Mouse (Mus musculus): ENCODE measurements around the gene 9230104L09Rik. TPM values are rescaled to one million over a fixed set of nuclear protein-coding genes. Genes with fewer than 3 reads are reported as not detected.

The 9230104L09Rik gene
- polyA plus RNA-seq (2015; fragmentation: Nextera tagmentation; extraction: Ambion mirVana): not detected in 2 replicates

- no peak within 1 kb of the TSS for H3K9ac ChIP-seq (ENCODE audit: low read length)
- no peaks in the 10 kb centered on the region for H3K36me3 ChIP-seq (ENCODE audit: control insufficient read depth, insufficient read depth, low read length)
- DNase-seq (ENCODE audit: low spot score): no peak
- H3K27ac ChIP-seq (replicated peaks): no peak within 1 kb of the TSS
- H3K4me2 ChIP-seq (replicated peaks; ENCODE audit: low read depth): no peak within 1 kb of the TSS
- no peak for TF ChIP-seq CTCF (IDR thresholded peaks at IDR 0.05; ENCODE audit: low read depth)
- no peak for TF ChIP-seq EP300 (optimal IDR thresholded peaks at IDR 0.05)
- no peak within 1 kb of the TSS for H3K4me3 ChIP-seq (ENCODE audit: low read depth, low read length)
- H3K9me3 ChIP-seq (ENCODE audit: control insufficient read depth, low read length): no peaks in the 10 kb centered on the region
- 42% methylated on average over 2 of the region's 2 CpGs for WGBS
- ATAC-seq (ENCODE audit: low FRiP score, low TSS enrichment): no peak
- H3K27me3 ChIP-seq (ENCODE audit: control insufficient read depth, insufficient read depth, low read length): no peaks in the 10 kb centered on the region
- H3K4me1 ChIP-seq (replicated peaks; ENCODE audit: control insufficient read depth, insufficient read depth): no peaks in the 10 kb centered on the region
Measured at GRCm38 (mm10) chr2:148864966-148865365, at the start of gene 9230104L09Rik. 9230104L09Rik (minus strand) TSS chr2:148865038.

GRCm38 (mm10) chr2:148902286-148902685, 37.4 kb upstream of the 9230104L09Rik start:
- DNase-seq (ENCODE audit: low spot score) (peak; percentile 53), ATAC-seq (ENCODE audit: low FRiP score, low TSS enrichment) (peak; percentile 73; the same call in 1 of the 2 replicates)
- WGBS: 12% methylated on average over 5 of the region's 5 CpGs
- H3K9me3 ChIP-seq (ENCODE audit: control insufficient read depth, low read length): no peaks in the 10 kb centered on the region
- H3K27me3 ChIP-seq (ENCODE audit: control insufficient read depth, insufficient read depth, low read length): no peaks in the 10 kb centered on the region
- TF ChIP-seq EP300 (optimal IDR thresholded peaks at IDR 0.05) (no peak), CTCF (IDR thresholded peaks at IDR 0.05; ENCODE audit: low read depth) (peak; percentile 85)
- no peaks in the 10 kb centered on the region for H3K36me3 ChIP-seq (ENCODE audit: control insufficient read depth, insufficient read depth, low read length)
- H3K4me2 ChIP-seq (replicated peaks; ENCODE audit: low read depth): peak overlapping the region; percentile 34; the same call in 1 of the 2 replicates
- no peak overlapping the region for H3K4me3 ChIP-seq (ENCODE audit: low read depth, low read length)
- H3K27ac ChIP-seq (replicated peaks): no peak overlapping the region
- H3K9ac ChIP-seq (ENCODE audit: low read length): no peak overlapping the region
- H3K4me1 ChIP-seq (replicated peaks; ENCODE audit: control insufficient read depth, insufficient read depth): no peaks in the 10 kb centered on the region

GRCm38 (mm10) chr2:148900305-148900704, 35.5 kb upstream of the 9230104L09Rik start:
- no peaks in the 10 kb centered on the region for H3K9me3 ChIP-seq (ENCODE audit: control insufficient read depth, low read length)
- ATAC-seq (ENCODE audit: low FRiP score, low TSS enrichment) (no peak), DNase-seq (ENCODE audit: low spot score) (no peak)
- 63% methylated on average over 4 of the region's 4 CpGs for WGBS
- H3K4me1 ChIP-seq (replicated peaks; ENCODE audit: control insufficient read depth, insufficient read depth): no peaks in the 10 kb centered on the region
- no peak overlapping the region for H3K4me3 ChIP-seq (ENCODE audit: low read depth, low read length)
- no peaks in the 10 kb centered on the region for H3K27me3 ChIP-seq (ENCODE audit: control insufficient read depth, insufficient read depth, low read length)
- no peak overlapping the region for H3K9ac ChIP-seq (ENCODE audit: low read length)
- no peak overlapping the region for H3K4me2 ChIP-seq (replicated peaks; ENCODE audit: low read depth)
- no peak overlapping the region for H3K27ac ChIP-seq (replicated peaks)
- H3K36me3 ChIP-seq (ENCODE audit: control insufficient read depth, insufficient read depth, low read length): no peaks in the 10 kb centered on the region
- TF ChIP-seq EP300 (optimal IDR thresholded peaks at IDR 0.05) (no peak), CTCF (IDR thresholded peaks at IDR 0.05; ENCODE audit: low read depth) (no peak)

- no peak for ATAC-seq (ENCODE audit: low FRiP score, low TSS enrichment)
Measured at GRCm38 (mm10) chr2:148896219-148896618, 31.4 kb upstream of the 9230104L09Rik start.

GRCm38 (mm10) chr2:148893107-148893506, 28.3 kb upstream of the 9230104L09Rik start:
- no peaks in the 10 kb centered on the region for H3K36me3 ChIP-seq (ENCODE audit: control insufficient read depth, insufficient read depth, low read length)
- H3K4me3 ChIP-seq (ENCODE audit: low read depth, low read length): no peak overlapping the region
- ATAC-seq (ENCODE audit: low FRiP score, low TSS enrichment) (no peak), DNase-seq (ENCODE audit: low spot score) (no peak)
- H3K9me3 ChIP-seq (ENCODE audit: control insufficient read depth, low read length): no peaks in the 10 kb centered on the region
- no peaks in the 10 kb centered on the region for H3K4me1 ChIP-seq (replicated peaks; ENCODE audit: control insufficient read depth, insufficient read depth)
- H3K4me2 ChIP-seq (replicated peaks; ENCODE audit: low read depth): no peak overlapping the region
- TF ChIP-seq CTCF (IDR thresholded peaks at IDR 0.05; ENCODE audit: low read depth): no peak
- TF ChIP-seq EP300 (optimal IDR thresholded peaks at IDR 0.05): no peak
- H3K27ac ChIP-seq (replicated peaks): no peak overlapping the region
- H3K9ac ChIP-seq (ENCODE audit: low read length): no peak overlapping the region
- H3K27me3 ChIP-seq (ENCODE audit: control insufficient read depth, insufficient read depth, low read length): no peaks in the 10 kb centered on the region

More at GRCm38 (mm10) chr2:148896219-148896618, 31.4 kb upstream of the 9230104L09Rik start:
- WGBS: 57% methylated on average over 1 of the region's 1 CpGs
- H3K4me1 ChIP-seq (replicated peaks; ENCODE audit: control insufficient read depth, insufficient read depth): no peaks in the 10 kb centered on the region
- TF ChIP-seq EP300 (optimal IDR thresholded peaks at IDR 0.05) (no peak), CTCF (IDR thresholded peaks at IDR 0.05; ENCODE audit: low read depth) (no peak)
- no peaks in the 10 kb centered on the region for H3K27me3 ChIP-seq (ENCODE audit: control insufficient read depth, insufficient read depth, low read length)
- no peak overlapping the region for H3K9ac ChIP-seq (ENCODE audit: low read length)
- no peak overlapping the region for H3K4me3 ChIP-seq (ENCODE audit: low read depth, low read length)
- no peaks in the 10 kb centered on the region for H3K9me3 ChIP-seq (ENCODE audit: control insufficient read depth, low read length)
- no peaks in the 10 kb centered on the region for H3K36me3 ChIP-seq (ENCODE audit: control insufficient read depth, insufficient read depth, low read length)
- no peak for DNase-seq (ENCODE audit: low spot score)
- H3K4me2 ChIP-seq (replicated peaks; ENCODE audit: low read depth): no peak overlapping the region
- no peak overlapping the region for H3K27ac ChIP-seq (replicated peaks)

GRCm38 (mm10) chr2:148890021-148890851, 25.4 kb upstream of the 9230104L09Rik start:
- H3K4me3 ChIP-seq (ENCODE audit: low read depth, low read length): no peak overlapping the region
- H3K36me3 ChIP-seq (ENCODE audit: control insufficient read depth, insufficient read depth, low read length): no peaks in the 10 kb centered on the region
- WGBS: 31% methylated on average over 5 of the region's 5 CpGs
- no peaks in the 10 kb centered on the region for H3K27me3 ChIP-seq (ENCODE audit: control insufficient read depth, insufficient read depth, low read length)
- H3K4me1 ChIP-seq (replicated peaks; ENCODE audit: control insufficient read depth, insufficient read depth): no peaks in the 10 kb centered on the region
- TF ChIP-seq EP300 (optimal IDR thresholded peaks at IDR 0.05) (no peak), CTCF (IDR thresholded peaks at IDR 0.05; ENCODE audit: low read depth) (no peak)
- H3K4me2 ChIP-seq (replicated peaks; ENCODE audit: low read depth): no peak overlapping the region
- DNase-seq (ENCODE audit: low spot score) (no peak), ATAC-seq (ENCODE audit: low FRiP score, low TSS enrichment) (no peak)
- no peak overlapping the region for H3K27ac ChIP-seq (replicated peaks)
- no peaks in the 10 kb centered on the region for H3K9me3 ChIP-seq (ENCODE audit: control insufficient read depth, low read length)
- no peak overlapping the region for H3K9ac ChIP-seq (ENCODE audit: low read length)
